Mouse (Mus musculus): ENCODE results near the gene Tmed6. TPM values are rescaled to one million over a fixed set of nuclear protein-coding genes. Genes with fewer than 3 reads are reported as not detected.

The Tmed6 gene
- polyA plus RNA-seq (2012; rRNA removed), result 92.7 and 108 TPM in 2 replicates

- H3K27me3 ChIP-seq (ENCODE audit: control insufficient read depth, insufficient read depth, low read length), result no peaks in the 10 kb centered on the region
- H3K4me1 ChIP-seq (ENCODE audit: control insufficient read depth, insufficient read depth, low read length), result peaks cover 8% of the 10 kb centered on the region
- H3K4me3 ChIP-seq (ENCODE audit: control insufficient read depth, low read depth, low read length), result no peak within 1 kb of the TSS
- H3K36me3 ChIP-seq (ENCODE audit: control insufficient read depth, insufficient read depth, low read length), result no peaks in the 10 kb centered on the region
- TF ChIP-seq POLR2A (IDR thresholded peaks at IDR 0.05; ENCODE audit: control insufficient read depth, low read depth, low read length) (no peak), CTCF (IDR thresholded peaks at IDR 0.05; ENCODE audit: control insufficient read depth, insufficient read depth, insufficient replicate concordance, low read depth, low read length) (no peak)
- no peak within 1 kb of the TSS for H3K27ac ChIP-seq (ENCODE audit: control insufficient read depth, insufficient read depth, low read depth, low read length)
These were observed at the start of gene Tmed6 for GRCm38 (mm10) chr8:107065511-107066496. Tmed6 (minus strand) TSS chr8:107065644.

DNA sequence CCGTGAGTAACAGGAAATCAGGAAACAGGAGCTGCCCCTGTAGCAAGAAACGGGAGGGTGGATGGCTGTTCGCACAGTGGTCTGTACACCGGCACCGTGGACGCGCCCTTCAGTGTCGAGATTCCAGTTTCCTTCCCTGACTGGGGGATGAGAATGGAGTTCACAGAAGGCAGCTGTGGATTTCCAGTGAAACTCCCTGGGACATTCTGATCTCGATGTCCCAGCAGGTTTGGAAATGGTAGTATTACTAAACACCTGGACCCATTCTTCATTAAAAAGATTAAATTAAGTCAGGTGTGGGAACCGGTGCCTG, 49.5 kb upstream of the Tmed6 start:
- Histone ChIP-seq H3K36me3 (ENCODE audit: control insufficient read depth, insufficient read depth, low read length) (no peaks in the 10 kb centered on the region), H3K27me3 (ENCODE audit: control insufficient read depth, insufficient read depth, low read length) (no peaks in the 10 kb centered on the region), H3K4me3 (ENCODE audit: control insufficient read depth, low read depth, low read length) (peak overlapping the region; percentile 40), H3K27ac (ENCODE audit: control insufficient read depth, insufficient read depth, low read depth, low read length) (peak overlapping the region; percentile 50), H3K4me1 (ENCODE audit: control insufficient read depth, insufficient read depth, low read length) (peaks cover 14% of the 10 kb centered on the region)
- TF ChIP-seq CTCF (IDR thresholded peaks at IDR 0.05; ENCODE audit: control insufficient read depth, insufficient read depth, insufficient replicate concordance, low read depth, low read length), result no peak
- no peak for TF ChIP-seq POLR2A (IDR thresholded peaks at IDR 0.05; ENCODE audit: control insufficient read depth, low read depth, low read length)

- Histone ChIP-seq H3K36me3 (ENCODE audit: control insufficient read depth, insufficient read depth, low read length) (no peaks in the 10 kb centered on the region), H3K4me3 (ENCODE audit: control insufficient read depth, low read depth, low read length) (peak overlapping the region; percentile 40), H3K27ac (ENCODE audit: control insufficient read depth, insufficient read depth, low read depth, low read length) (peak overlapping the region; percentile 50), H3K4me1 (ENCODE audit: control insufficient read depth, insufficient read depth, low read length) (peaks cover 14% of the 10 kb centered on the region), H3K27me3 (ENCODE audit: control insufficient read depth, insufficient read depth, low read length) (no peaks in the 10 kb centered on the region)
- no peak for TF ChIP-seq CTCF (IDR thresholded peaks at IDR 0.05; ENCODE audit: control insufficient read depth, insufficient read depth, insufficient replicate concordance, low read depth, low read length)
- TF ChIP-seq POLR2A (IDR thresholded peaks at IDR 0.05; ENCODE audit: control insufficient read depth, low read depth, low read length), result no peak
These were observed 48.9 kb upstream of the Tmed6 start for GRCm38 (mm10) chr8:107114150-107115007.

DNA sequence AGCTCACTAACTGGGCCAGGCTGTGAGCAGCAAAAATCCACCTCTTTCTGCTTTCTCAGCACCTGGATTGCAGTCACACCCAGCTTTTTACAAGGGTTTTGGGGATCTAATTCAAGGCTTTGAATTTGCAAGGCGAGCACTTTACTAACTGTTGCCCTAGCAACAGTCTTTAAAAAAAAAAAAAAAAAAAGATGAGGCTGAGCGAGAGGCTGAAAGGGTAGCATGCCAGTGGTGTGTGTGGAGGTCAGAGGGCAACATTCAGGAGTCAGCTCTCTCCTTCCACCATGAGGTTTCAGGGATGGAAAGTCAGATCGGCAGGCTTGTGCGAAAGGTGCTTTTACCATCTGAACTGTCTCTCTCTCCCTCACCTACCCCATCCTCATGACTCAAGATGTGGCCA, 47.8 kb upstream of the Tmed6 start:
- Histone ChIP-seq H3K4me3 (ENCODE audit: control insufficient read depth, low read depth, low read length) (no peak overlapping the region), H3K27ac (ENCODE audit: control insufficient read depth, insufficient read depth, low read depth, low read length) (no peak overlapping the region), H3K27me3 (ENCODE audit: control insufficient read depth, insufficient read depth, low read length) (no peaks in the 10 kb centered on the region), H3K4me1 (ENCODE audit: control insufficient read depth, insufficient read depth, low read length) (peaks cover 17% of the 10 kb centered on the region), H3K36me3 (ENCODE audit: control insufficient read depth, insufficient read depth, low read length) (no peaks in the 10 kb centered on the region)
- TF ChIP-seq CTCF (IDR thresholded peaks at IDR 0.05; ENCODE audit: control insufficient read depth, insufficient read depth, insufficient replicate concordance, low read depth, low read length) (no peak), POLR2A (IDR thresholded peaks at IDR 0.05; ENCODE audit: control insufficient read depth, low read depth, low read length) (no peak)

DNA sequence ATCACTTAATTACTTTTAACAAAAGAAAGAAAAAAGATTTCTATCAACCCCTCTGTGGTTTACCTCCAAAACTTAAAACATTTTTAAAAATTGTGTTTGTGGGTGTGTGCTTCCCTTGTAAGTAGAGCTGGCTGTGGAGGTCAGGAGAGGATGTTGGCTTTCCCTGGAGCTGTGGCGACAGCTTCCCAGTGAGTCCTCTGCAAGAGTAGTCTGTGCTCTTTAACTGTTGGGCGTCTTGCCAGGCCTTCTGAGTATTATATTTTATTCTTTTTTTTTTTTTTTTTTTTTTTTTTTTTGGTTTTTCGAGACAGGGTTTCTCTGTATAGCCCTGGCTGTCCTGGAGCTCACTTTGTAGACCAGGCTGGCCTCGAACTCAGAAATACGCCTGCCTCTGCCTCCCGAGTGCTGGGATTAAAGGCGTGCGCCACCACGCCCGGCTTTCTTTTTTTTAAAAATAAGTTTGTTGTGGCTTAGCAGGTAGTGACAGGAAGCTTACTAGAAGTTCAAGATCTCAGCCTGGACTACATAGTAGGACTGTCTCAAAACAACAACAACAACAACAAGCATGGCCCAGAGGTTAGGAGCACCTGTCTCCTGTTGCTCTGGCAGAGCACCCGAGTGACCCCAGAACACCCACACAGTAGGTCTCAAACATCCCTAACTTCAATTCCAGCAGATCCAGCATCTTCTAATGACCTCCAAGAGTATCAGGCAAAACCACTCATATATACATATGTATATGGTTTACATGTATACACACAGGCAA, 46.1 kb upstream of the Tmed6 start:
- peaks cover 17% of the 10 kb centered on the region for H3K4me1 ChIP-seq (ENCODE audit: control insufficient read depth, insufficient read depth, low read length)
- no peak overlapping the region for H3K4me3 ChIP-seq (ENCODE audit: control insufficient read depth, low read depth, low read length)
- H3K27ac ChIP-seq (ENCODE audit: control insufficient read depth, insufficient read depth, low read depth, low read length), result no peak overlapping the region
- H3K27me3 ChIP-seq (ENCODE audit: control insufficient read depth, insufficient read depth, low read length), result no peaks in the 10 kb centered on the region
- H3K36me3 ChIP-seq (ENCODE audit: control insufficient read depth, insufficient read depth, low read length), result no peaks in the 10 kb centered on the region
- TF ChIP-seq CTCF (IDR thresholded peaks at IDR 0.05; ENCODE audit: control insufficient read depth, insufficient read depth, insufficient replicate concordance, low read depth, low read length), result no peak
- no peak for TF ChIP-seq POLR2A (IDR thresholded peaks at IDR 0.05; ENCODE audit: control insufficient read depth, low read depth, low read length)

DNA sequence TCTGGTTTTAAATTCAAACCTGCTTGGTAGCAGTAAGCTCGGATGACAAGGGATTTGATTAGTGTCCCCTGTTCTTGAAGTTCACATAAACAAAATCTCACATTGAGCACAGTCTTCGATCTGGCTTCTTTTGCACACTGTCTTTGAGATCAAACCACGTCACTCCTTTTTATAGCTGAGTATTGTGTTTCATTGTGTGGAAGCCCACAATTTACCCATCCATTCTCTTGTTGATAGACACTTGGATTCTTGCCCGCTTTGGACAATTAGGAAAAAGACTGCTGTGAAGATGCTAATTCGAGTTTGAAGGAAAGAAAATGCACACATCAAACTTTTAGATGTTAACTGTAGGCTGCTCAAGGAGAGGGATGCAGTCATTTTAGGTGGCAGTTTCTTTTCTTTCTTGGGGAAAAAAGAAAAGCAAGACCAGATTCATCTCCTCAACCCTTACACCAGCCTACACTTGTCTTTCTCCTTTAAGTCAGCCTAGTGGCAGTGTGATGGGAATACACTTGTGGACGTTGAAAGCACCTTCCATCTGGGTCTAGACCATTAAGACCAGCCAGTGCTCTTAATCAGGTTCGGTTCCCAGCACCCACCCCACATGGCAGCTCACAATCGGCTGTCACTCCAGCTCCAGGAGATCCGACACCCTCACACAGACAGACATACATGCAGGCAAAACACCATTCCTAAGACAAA, 45.3 kb upstream of the Tmed6 start:
- Histone ChIP-seq H3K36me3 (ENCODE audit: control insufficient read depth, insufficient read depth, low read length) (no peaks in the 10 kb centered on the region), H3K27me3 (ENCODE audit: control insufficient read depth, insufficient read depth, low read length) (no peaks in the 10 kb centered on the region), H3K27ac (ENCODE audit: control insufficient read depth, insufficient read depth, low read depth, low read length) (no peak overlapping the region), H3K4me3 (ENCODE audit: control insufficient read depth, low read depth, low read length) (no peak overlapping the region), H3K4me1 (ENCODE audit: control insufficient read depth, insufficient read depth, low read length) (peaks cover 17% of the 10 kb centered on the region)
- TF ChIP-seq POLR2A (IDR thresholded peaks at IDR 0.05; ENCODE audit: control insufficient read depth, low read depth, low read length) (no peak), CTCF (IDR thresholded peaks at IDR 0.05; ENCODE audit: control insufficient read depth, insufficient read depth, insufficient replicate concordance, low read depth, low read length) (no peak)

Data from testis, adult 2 months (tissue).